Mouse (Mus musculus): ENCODE data around the gene Mfsd1.

The Mfsd1 gene

GRCm38 (mm10) chr3:67582273-67583124, at the start of gene Mfsd1:
Gene Mfsd1 (plus strand): TSS chr3:67582741.
- peak; percentile 77 to 78 for DNase-seq (ENCODE audit: low spot score in 2 of 2)

GRCm38 (mm10) chr3:67543630-67544029, 38.9 kb upstream of the Mfsd1 start:
- no peak for DNase-seq (ENCODE audit: low spot score in 2 of 2)

- DNase-seq (ENCODE audit: low spot score in 2 of 2) = no peak
These were observed 31.3 kb upstream of the Mfsd1 start for GRCm38 (mm10) chr3:67551193-67551592.

- peak in 1 of 2 experiments; percentile 25 for DNase-seq (ENCODE audit: low spot score in 2 of 2)
These were observed 29.3 kb upstream of the Mfsd1 start for GRCm38 (mm10) chr3:67553281-67553680.

- DNase-seq (ENCODE audit: low spot score in 2 of 2) = peak in 1 of 2 experiments; percentile 33
These were observed 28.6 kb upstream of the Mfsd1 start for GRCm38 (mm10) chr3:67553927-67554448.

- no peak for DNase-seq (ENCODE audit: low spot score in 2 of 2)
These were observed 27.3 kb upstream of the Mfsd1 start for GRCm38 (mm10) chr3:67555211-67555610.

GRCm38 (mm10) chr3:67557200-67557651, 25.3 kb upstream of the Mfsd1 start:
- no peak for DNase-seq (ENCODE audit: low spot score in 2 of 2)

- no peak for DNase-seq (ENCODE audit: low spot score in 2 of 2)
These were observed 24.7 kb upstream of the Mfsd1 start for GRCm38 (mm10) chr3:67557718-67558354.

GRCm38 (mm10) chr3:67564731-67565357, 17.7 kb upstream of the Mfsd1 start:
- DNase-seq (ENCODE audit: low spot score in 2 of 2) = no peak

GRCm38 (mm10) chr3:67565540-67566227, 16.9 kb upstream of the Mfsd1 start:
- DNase-seq (ENCODE audit: low spot score in 2 of 2) = no peak

- DNase-seq (ENCODE audit: low spot score in 2 of 2) = peak; percentile 25 to 42
These were observed 14.4 kb upstream of the Mfsd1 start for GRCm38 (mm10) chr3:67568015-67568618.

- DNase-seq (ENCODE audit: low spot score in 2 of 2) = no peak
These were observed 9.6 kb upstream of the Mfsd1 start for GRCm38 (mm10) chr3:67572918-67573317.

- DNase-seq (ENCODE audit: low spot score in 2 of 2) = no peak
These were observed 9.0 kb upstream of the Mfsd1 start for GRCm38 (mm10) chr3:67573523-67573922.

- no peak for DNase-seq (ENCODE audit: low spot score in 2 of 2)
These were observed 6.3 kb upstream of the Mfsd1 start for GRCm38 (mm10) chr3:67576248-67576647.

GRCm38 (mm10) chr3:67576724-67577123, 5.8 kb upstream of the Mfsd1 start:
- DNase-seq (ENCODE audit: low spot score in 2 of 2) = no peak

GRCm38 (mm10) chr3:67583125-67583845, 744 bp downstream of the Mfsd1 start:
- no peak for DNase-seq (ENCODE audit: low spot score in 2 of 2)

GRCm38 (mm10) chr3:67583846-67584186, 1.3 kb downstream of the Mfsd1 start:
- DNase-seq (ENCODE audit: low spot score in 2 of 2) = no peak

GRCm38 (mm10) chr3:67586511-67586910, 4.0 kb downstream of the Mfsd1 start:
- no peak for DNase-seq (ENCODE audit: low spot score in 2 of 2)

GRCm38 (mm10) chr3:67587430-67587829, 4.9 kb downstream of the Mfsd1 start:
- no peak for DNase-seq (ENCODE audit: low spot score in 2 of 2)

- no peak for DNase-seq (ENCODE audit: low spot score in 2 of 2)
These were observed 19.1 kb downstream of the Mfsd1 start for GRCm38 (mm10) chr3:67601616-67602138.
